Mouse (Mus musculus) left cerebral cortex, adult 11 months (tissue): ENCODE data around the gene Efcab12.

Experiments used
- DNase-seq: peaks from one replicate; pipeline ENCODE4 v3.0.0; 2022; ENCODE audit warnings: low spot score

The Efcab12 gene

DNA sequence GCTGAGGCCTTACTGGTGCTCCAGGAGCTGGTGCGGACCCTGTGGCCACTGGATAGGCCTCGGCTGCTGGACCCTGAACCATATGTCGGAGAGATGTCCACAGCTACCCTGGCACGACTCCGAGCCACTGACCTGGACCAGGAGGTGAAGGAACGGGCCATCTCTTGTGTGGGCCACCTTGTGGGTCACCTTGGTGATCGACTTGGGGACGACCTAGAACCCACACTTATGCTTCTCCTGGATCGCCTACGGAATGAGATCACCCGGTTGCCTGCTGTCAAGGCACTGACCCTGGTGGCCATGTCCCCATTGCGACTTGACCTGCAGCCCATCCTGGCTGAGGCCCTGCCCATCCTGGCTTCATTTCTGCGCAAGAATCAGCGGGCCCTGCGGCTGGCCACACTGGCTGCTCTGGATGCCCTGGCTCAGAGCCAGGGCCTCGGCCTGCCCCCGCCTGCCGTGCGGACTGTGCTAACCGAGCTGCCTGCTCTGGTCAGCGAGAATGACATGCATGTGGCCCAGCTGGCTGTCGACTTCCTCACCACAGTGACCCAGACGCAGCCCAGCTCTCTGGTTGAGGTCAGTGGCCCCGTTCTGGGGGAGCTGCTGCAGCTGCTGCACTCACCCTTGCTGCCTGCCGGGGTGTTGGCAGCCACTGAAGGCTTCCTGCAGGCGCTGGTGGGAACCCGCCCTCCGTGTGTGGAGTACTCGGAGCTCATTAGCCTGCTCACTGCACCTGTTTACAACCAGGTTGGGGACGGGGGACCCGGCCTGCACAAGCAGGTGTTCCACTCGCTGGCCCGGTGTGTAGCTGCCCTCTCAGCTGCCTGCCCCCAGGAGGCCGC, 46.1 kb downstream of the Efcab12 start:
- DNase-seq: no peak

DNA sequence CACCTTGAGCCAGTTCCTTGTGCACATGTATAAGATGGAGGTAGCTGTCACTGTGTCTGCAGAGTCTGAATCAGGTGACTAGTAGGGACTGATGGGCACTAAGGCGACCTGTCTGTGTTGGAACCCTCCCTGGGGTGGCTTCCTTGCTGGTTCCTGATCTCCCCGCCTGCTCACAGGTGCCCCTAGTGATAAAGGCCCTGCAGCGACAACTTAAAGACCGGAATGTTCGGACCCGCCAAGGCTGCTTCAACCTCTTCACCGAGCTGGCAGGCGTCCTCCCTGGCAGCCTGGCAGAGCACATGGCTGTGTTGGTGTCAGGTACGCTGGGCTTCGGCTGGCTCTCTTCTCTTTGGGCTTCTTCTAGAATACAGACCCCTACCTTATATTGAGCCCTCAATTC, 47.2 kb downstream of the Efcab12 start:
- DNase-seq: no peak

DNA sequence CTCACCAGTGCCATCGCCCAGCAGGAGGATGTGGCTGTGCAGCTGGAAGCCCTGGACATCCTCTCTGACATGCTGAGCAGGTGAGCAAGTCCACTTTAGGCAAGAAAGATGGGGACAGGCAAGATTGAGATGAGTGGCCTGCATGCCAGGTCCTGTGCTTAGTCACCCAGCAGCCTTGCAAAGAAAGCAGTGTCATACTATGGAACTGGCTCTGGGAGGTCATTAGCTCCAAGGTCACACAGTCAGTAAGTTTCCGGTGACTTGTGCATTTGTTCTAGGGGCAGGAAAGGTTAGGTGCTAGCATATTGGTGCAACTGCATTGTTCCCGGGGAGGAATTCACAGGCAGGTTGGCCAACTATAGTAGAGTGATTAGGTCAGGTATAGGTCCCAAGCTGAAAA, 55.4 kb downstream of the Efcab12 start:
- DNase-seq: no peak

DNA sequence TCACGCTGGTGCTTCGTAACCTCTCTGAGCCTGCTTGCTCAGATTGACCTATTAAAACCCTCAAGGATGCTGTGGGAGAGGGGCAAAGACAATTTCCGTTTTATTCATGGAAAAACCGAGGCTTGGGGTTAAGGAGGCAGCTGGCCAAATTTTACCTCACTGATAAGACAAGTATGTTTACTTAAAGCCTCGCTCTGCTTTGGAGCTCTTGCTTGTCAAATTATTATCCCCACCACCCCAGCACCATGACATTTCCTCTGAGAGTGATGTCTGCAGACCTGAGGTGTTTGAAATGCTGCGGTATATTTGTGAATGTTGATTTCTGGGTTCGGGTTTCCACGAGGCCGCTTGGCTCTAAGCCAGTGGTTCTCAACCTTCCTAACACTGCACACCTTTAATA, 61.8 kb downstream of the Efcab12 start:
- DNase-seq: no peak

DNA sequence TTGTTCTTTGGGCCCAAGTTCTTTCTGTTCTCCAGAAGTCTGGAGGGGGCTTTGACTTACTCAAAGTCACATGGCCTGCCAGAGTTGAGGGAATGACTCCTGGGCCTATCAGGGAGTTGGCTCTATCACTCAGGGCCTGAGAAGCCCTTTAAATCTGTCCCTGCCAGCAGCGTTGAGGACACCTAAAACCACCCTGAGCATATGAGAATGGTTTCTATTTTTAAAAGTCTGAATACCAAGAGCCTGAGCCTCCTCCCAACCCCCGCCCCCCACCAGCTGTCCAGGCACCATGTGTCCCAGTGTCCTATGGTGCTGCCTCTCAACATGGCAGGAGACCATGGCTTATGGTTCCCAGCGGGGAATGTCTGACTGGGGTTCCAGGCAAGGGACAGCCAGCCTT, 62.4 kb downstream of the Efcab12 start:
- DNase-seq: no peak

DNA sequence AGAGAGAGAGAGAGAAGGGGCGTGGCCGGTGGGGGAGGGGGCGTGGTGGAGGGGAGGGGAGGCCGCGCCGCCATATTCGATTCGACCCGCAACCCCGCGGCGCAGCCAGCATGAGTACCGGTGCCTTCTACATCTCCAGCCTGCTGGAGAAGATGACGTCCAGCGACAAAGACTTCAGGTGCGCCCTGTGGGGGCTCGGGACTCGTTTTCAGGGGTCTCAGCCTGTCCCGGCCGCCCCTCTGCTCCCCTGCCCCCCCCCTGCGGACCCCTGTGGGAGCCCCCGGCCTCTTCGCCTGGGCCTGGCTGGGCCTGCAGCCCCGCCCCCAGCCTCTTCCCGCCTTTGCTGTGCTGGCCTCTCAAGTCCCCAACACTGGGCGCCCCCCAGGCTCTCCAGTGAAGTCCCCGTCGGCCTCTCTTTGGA, 63.7 kb downstream of the Efcab12 start, which contains the start of gene Cand2:
Gene Cand2, plus strand, starts transcription at position 38 of the 421 bp plus-strand sequence.
- DNase-seq: no peak

DNA sequence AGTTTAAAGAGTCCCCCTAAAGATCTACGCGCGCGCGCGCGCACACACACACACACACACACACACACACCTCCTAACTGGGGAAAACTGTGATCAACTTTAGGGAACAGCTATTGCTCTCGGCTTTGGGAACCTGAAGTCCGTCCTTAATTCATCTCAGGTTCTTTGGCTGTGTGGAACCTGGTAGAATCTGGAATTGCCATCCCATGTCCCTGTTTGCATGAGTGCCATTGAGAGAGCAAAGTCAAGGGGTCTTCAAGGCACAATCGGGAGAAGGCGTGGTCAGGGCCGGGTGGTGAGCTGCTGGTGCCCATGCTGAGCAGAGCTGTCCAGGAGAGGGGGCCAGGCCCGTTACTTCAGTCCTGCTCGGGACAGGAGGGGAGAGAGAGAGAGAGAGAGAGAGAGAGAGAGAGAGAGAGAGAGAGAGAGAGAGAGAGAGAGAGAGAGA, 64.2 kb downstream of the Efcab12 start:
- no peak for DNase-seq

DNA sequence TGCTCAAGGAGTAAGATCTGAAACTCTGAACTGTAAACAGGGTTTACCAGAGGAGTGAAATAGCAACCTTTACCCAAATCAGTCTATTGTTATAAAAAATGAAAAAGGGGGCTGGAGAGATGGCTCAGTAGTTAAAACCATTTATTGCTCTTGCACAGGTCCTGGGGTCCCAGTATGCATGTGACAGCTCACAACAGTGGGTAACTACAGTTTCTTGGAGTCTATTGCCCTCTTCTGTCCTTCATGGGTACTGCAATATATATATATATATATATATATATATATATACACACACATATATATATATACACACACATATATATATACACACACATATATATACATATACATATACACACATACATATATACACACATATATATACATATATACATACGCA, 65.6 kb downstream of the Efcab12 start:
- no peak for DNase-seq

DNA sequence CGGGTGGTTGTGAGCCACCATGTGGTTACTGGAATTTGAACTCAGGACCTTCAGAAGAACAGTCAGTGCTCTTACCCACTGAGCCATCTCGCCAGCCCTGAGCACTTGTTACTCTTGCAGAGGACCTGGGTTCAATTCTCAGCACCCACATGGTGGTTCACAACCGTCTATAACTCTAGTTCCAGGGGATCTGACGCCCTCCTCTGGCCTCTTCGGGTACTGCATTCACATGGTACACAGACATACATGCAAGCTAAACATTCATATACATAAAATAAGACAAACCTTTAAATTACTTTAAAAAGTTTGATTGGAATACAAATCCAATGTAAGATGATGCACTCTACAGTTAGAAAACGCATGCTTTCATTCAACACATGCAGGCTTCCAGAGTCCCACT, 66.0 kb downstream of the Efcab12 start:
- DNase-seq: no peak

DNA sequence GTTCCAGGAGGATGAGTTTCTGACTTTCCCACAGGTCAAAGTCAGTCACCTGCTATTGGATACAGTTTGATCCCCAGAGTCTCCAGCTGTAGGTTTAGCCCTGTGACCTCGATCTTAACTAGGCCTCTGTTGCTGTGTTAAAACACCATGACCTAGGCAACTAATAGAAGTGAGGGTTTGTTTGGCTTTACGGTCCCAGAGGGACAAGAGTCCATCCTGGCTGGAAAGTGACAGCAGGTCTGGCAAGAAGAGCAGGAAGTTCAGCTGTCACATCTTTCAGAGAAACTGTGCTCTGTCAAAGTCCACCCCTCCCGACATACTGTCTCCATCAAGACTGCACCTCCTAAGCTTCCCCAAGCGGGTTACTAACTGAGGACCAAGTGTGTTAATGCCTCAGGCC, 67.4 kb downstream of the Efcab12 start:
- DNase-seq: no peak

DNA sequence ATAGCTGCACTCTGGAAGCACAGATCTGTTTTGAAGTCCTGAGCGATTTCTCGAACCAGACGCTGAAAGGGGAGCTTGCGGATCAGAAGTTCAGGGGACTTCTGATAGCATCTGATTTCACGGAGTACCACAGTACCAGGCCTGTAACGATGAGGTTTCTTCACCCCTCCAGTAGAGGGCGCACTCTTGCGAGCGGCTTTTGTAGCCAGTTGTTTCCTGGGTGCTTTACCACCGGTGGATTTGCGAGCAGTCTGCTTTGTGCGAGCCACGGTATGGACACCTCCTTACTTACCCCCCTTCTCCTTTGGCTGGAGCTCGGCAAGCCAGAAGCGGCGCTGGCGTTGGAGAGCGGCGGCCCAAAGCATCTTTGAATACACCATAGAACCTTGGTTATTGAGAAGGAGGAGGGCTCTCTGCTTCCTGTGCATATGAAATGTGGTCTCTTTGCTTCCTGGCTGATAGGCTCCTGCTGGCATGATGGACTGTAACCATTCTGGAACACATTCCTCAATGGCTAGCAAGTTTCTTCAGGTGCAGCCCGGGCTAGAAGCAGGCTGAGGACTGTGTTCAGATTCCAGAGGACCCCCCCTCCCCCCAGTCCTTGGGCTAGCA, 68.0 kb downstream of the Efcab12 start:
- no peak for DNase-seq

DNA sequence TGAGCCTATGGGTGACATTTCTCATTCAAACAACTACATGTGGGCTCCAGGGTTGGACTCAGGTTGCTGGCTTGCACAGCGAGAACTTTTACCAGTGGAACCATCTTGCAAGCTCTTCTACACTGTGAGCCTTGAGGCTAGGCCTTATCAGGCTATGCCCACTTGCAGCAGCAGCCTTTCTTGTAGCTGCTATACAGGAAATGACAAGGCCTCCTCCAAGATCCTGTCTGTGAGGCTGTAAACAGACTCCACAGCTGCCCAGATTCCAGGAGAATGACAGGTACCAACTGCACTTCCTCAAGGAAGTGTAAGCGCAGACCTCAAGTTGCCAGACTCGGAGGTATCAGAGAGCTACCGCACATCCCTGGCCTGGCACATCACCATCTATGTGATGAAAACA, 70.0 kb downstream of the Efcab12 start:
- no peak for DNase-seq

DNA sequence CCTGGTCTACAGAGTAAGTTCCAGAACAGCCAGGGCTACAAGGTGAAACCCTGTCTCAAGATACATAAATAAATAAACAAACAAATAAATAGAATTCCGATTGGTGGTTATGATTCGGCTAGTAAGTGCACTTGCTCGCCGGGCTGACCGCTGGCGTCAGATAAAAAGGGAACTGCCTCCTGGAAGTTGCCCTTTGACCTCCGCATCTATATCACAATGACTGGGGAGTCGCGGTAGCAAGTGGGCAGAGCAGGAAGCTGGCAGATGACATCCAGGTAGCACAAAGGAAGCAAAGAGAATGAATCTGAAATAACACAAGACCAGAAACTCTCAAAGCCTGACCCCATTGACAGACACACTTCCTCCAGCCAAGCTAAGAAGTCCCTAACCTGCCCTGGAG, 70.9 kb downstream of the Efcab12 start:
- no peak for DNase-seq

DNA sequence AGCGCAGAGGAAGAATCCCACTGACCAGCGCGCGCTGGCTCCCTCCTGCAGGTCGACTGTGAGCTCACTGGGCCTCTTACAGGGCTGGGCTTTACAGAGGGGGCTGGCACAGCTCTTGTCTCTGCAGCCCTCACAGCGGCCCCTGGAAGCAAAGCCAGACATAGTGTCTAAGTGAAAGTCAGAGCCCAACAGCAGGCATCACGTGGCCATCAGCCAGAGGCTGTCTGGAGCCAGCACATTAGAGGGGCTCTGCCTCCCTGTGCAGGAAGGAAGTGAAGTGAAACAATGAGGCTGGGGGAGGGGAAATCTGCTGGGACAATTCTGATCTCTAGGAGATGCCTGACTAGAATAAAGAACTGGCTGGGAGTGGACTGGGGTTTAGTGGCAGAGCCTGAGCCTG, 74.0 kb downstream of the Efcab12 start:
- DNase-seq: no peak

DNA sequence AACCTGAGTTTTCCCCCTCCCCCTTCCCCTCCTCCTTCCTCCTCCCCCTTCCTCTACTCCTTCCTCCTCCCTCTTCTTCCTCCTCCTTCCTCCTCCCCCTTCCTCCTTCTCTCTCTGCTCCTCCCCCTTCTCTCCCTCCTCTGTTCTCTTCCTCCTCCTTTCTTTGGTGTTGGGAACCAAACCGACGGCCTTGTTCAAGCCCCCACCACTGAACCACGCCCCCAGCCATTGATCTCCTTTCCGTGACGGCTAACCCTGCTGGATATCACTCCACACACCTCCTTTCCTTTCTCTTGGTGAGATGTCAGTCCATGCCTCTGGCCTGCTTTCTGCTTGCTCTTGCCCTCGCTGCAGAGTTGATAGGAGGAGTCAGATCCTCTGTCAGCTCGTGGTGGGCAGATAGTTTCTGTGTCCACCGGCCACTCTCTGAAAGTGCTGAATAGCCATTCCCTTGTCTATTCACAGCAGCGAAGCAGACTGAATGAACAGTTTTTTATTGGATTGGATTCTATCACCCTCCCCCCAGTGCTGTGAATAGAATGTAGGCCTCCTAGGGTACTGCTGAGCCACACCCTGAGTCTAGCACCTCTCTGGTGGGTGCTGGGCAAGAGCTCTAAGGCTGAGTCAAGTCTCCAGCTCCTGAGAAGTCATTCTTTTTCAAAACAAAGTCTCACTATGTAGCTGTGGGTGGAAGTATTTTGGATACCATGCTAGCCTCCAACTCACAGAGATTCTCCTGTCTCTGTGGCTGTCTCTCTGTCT, 76.0 kb downstream of the Efcab12 start, which contains the start of gene Tmem40:
Gene Tmem40, minus strand, starts transcription at position 416 of the 762 bp plus-strand sequence.
- no peak for DNase-seq

DNA sequence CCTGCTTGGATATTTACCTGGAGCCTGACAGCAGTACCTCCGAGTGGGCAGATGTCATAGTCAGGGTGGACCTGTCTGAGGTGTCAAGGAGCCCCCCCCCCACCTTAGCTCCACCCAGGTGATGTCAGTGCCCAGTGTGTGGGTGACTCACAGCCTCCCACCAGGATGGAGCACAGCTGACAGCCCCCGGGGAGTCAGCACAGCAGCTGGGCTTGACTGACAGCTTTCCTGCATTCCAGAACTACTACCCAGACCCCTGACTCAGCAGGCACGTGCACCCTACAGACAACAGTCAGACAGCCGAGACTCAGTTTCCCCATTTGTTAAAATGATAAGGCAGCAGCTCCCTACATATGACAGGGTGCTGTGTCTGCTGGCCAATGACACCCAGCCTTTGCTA, 77.2 kb downstream of the Efcab12 start:
- no peak for DNase-seq
